Mouse (Mus musculus) E14TG2a.4 (cell line): ENCODE measurements around the gene Gm28051.
A peak's percentile ranks its signal among the peaks of the same experiment; 100 is the strongest.

Experiments used
- H3K27me3 ChIP-seq: 2 replicates; pipeline ENCODE4 v1.6.1; 2014; ENCODE audit warnings: low read length, control low read depth; ENCODE audit not compliant: insufficient read depth
- H3K36me3 ChIP-seq: 2 replicates; pipeline ENCODE4 v1.6.1; 2014; ENCODE audit warnings: low read length, control low read depth; ENCODE audit not compliant: insufficient read depth
- H3K4me1 ChIP-seq: replicated peaks from 2 replicates; pipeline ENCODE4 v1.6.1; 2014; ENCODE audit warnings: low read depth, low read length, control low read depth
- H3K4me3 ChIP-seq: replicated peaks from 2 replicates; pipeline ENCODE4 v1.5.1; 2014; ENCODE audit warnings: mild to moderate bottlenecking, low read length
- H3K9me3 ChIP-seq: 2 replicates; pipeline ENCODE4 v1.6.1; 2014; ENCODE audit warnings: low read length, control low read depth
- CTCF ChIP-seq: conservative IDR thresholded peaks from 2 replicates; pipeline ENCODE4 v1.5.1; 2014; ENCODE audit warnings: low read length
- NANOG ChIP-seq: IDR thresholded peaks from 2 replicates; pipeline ENCODE4 v1.6.1; 2014; ENCODE audit warnings: borderline replicate concordance, low read length, mixed read lengths
- POU5F1 ChIP-seq: IDR thresholded peaks from 2 replicates; pipeline ENCODE4 v1.6.1; 2014; ENCODE audit warnings: low read length, borderline replicate concordance

Gene Gm28051

DNA sequence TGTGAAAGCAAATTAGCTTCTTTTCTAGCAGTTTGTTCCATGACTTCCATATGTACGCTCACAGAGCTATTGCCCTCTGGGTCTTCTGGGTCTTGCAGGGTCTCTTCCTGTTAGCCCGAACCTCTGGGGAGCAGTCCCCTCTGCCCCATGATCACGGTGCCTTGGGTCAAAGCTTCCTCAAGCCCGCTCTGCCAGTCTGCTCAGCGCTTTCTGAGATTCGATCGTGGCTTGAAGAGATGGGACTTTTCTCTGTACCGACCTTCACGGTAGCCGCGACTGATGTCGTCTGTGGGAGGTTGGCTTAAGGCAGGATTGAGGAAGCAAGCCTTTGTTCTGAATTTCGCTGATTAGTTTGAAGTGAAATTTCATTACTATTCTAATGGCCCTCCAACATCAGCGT is 18.5 kb upstream of the Gm28051 start:
- Histone ChIP-seq H3K27me3 (no peaks in the 10 kb centered on the region), H3K4me3 (no peak overlapping the region), H3K36me3 (peaks cover 85% of the 10 kb centered on the region), H3K4me1 (peaks cover 37% of the 10 kb centered on the region), H3K9me3 (no peaks in the 10 kb centered on the region)
- no peak for TF ChIP-seq NANOG
- no peak for TF ChIP-seq POU5F1
- no peak for TF ChIP-seq CTCF

DNA sequence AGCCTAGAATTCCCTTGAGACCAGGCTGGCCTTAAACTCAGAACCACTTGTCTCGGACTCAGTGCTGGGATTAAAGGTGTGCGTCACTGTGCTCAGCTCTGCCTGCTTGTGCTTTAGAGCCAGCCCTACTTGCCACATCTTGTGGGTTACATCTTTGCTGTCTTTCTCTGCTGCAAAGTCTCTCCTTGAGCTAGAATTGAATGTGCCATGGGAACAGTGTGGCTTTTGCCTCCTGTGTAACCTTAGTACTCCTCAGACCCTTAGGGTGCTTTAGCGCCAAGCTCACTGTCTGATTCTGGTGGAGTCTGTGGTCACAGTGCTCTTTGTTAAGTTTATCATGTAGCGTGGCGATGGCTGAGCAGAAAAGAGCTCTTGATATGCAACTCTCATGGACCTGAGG is 15.1 kb upstream of the Gm28051 start:
- Histone ChIP-seq H3K4me3 (no peak overlapping the region), H3K36me3 (peaks cover 99% of the 10 kb centered on the region), H3K27me3 (no peaks in the 10 kb centered on the region), H3K4me1 (peaks cover 24% of the 10 kb centered on the region), H3K9me3 (no peaks in the 10 kb centered on the region)
- TF ChIP-seq CTCF (no peak), NANOG (no peak), POU5F1 (no peak)

DNA sequence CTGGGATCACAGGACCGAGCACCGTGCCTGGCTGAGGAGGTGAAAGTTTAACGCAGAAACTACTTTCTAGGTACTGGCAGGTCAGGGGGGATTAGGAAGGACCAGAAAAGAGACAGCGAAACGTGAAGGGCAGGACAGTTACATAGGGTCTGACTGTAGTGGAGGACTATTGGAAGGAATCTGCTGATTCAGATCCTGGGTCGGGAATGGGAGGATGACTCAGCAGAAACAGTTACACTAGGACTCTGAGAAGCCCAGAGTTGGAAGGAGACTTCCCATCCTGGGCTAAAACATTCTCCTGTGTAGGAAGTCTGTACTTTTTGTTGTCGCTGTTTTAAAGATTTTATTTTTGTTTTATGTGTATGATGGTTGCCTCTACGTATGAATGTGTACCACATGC is 14.0 kb upstream of the Gm28051 start:
- Histone ChIP-seq H3K4me3 (no peak overlapping the region), H3K9me3 (no peaks in the 10 kb centered on the region), H3K4me1 (peaks cover 24% of the 10 kb centered on the region), H3K27me3 (no peaks in the 10 kb centered on the region), H3K36me3 (peaks cover 99% of the 10 kb centered on the region)
- TF ChIP-seq CTCF (no peak), POU5F1 (no peak), NANOG (no peak)

DNA sequence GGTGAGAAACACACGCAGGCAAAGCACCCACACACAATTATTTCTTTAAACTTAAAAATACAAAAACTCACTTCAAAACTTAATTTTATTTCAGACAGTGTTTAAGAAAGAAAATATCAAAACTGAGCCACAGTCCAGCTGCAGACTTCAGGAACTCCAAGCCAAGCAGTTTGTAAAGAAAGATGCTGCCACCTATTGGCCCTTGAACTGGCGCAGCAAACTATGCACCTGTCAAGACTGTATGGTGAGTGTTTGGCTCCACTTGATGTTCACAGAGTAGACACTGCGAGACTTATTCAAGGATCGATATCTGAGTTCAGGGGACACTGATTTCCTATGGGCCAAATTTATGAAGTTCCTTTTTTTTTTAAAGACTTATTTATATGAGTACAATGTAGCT is 11.4 kb upstream of the Gm28051 start:
- Histone ChIP-seq H3K9me3 (no peaks in the 10 kb centered on the region), H3K27me3 (no peaks in the 10 kb centered on the region), H3K36me3 (peaks cover 97% of the 10 kb centered on the region), H3K4me1 (peaks cover 29% of the 10 kb centered on the region), H3K4me3 (no peak overlapping the region)
- TF ChIP-seq NANOG (no peak), CTCF (0 out of 2 replicates have a peak, but pooled peaks have one; percentile 9)

DNA sequence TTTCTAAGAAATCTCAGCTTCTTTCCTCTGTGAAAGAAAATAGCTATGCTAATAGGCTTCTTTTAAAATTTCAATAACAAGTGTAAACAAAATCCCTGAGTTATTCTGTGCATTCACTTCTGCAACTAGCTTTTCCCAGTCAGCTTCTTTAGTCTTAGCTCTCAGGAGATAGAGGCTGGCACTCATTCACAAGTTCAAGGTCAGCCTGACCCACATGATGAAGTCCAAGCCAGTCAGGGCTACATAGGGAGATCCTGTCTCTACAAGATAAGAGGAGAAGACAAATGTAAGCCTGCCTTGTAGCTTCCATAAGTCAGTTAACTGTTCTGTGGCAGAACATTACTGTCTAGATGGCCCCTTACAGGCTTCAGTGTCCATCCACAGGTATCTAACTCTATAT is 6.1 kb upstream of the Gm28051 start:
- TF ChIP-seq CTCF: no peak
- no peak for TF ChIP-seq NANOG
- no peak for TF ChIP-seq POU5F1

DNA sequence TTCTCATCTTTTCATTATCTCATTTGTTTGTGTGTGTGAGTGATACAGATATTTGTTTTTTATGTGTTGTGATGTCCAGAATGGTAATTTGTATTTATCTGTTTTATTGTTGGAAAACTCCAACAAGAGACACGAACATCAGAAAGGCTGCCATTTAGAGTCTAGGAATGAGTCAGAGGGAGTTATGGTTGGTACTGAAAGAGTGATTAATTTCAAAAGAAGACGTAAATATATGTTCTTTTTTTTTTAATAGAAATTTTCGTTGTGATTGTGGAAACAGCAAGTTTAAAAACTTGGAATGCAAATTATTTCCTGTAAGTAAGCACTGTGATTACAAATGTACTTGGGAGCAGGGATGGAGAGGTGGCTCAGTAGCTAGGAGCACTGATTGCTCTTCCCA is 4.1 kb upstream of the Gm28051 start:
- no peaks in the 10 kb centered on the region for H3K27me3 ChIP-seq
- H3K36me3 ChIP-seq: peaks cover 60% of the 10 kb centered on the region
- peaks cover 52% of the 10 kb centered on the region for H3K4me1 ChIP-seq
- no peak for TF ChIP-seq NANOG
- no peak for TF ChIP-seq CTCF
- no peak overlapping the region for H3K4me3 ChIP-seq
- no peaks in the 10 kb centered on the region for H3K9me3 ChIP-seq

More for the DNA sequence above, 6.1 kb upstream of the Gm28051 start:
- H3K36me3 ChIP-seq: peaks cover 80% of the 10 kb centered on the region
- H3K27me3 ChIP-seq: no peaks in the 10 kb centered on the region
- peaks cover 52% of the 10 kb centered on the region for H3K4me1 ChIP-seq
- H3K9me3 ChIP-seq: no peaks in the 10 kb centered on the region
- no peak overlapping the region for H3K4me3 ChIP-seq

DNA sequence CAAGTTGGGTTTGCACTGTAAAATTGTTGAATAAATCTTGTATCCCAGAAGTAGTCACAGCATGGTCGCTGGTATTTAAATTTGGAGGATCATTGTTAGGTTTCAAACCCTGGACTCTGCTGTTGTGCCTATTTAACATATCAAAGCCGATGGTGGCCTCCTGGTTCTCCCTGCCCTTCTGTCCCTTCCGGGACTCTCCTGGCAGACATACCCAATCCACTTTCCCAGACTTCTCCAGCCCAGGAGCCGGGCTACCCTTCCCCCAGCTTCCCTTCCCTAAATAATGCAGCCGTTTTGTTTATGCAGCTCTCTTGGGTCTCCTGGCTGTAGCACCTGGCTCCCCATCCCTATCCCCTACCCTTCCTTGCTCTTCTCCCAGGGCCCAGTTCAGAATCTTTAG is 1.4 kb upstream of the Gm28051 start:
- no peaks in the 10 kb centered on the region for H3K9me3 ChIP-seq
- peaks cover 52% of the 10 kb centered on the region for H3K36me3 ChIP-seq
- TF ChIP-seq NANOG: no peak
- TF ChIP-seq CTCF: no peak
- no peak for TF ChIP-seq POU5F1
- H3K4me1 ChIP-seq: peaks cover 67% of the 10 kb centered on the region
- H3K27me3 ChIP-seq: no peaks in the 10 kb centered on the region
- H3K4me3 ChIP-seq: peak overlapping the region; percentile 98

DNA sequence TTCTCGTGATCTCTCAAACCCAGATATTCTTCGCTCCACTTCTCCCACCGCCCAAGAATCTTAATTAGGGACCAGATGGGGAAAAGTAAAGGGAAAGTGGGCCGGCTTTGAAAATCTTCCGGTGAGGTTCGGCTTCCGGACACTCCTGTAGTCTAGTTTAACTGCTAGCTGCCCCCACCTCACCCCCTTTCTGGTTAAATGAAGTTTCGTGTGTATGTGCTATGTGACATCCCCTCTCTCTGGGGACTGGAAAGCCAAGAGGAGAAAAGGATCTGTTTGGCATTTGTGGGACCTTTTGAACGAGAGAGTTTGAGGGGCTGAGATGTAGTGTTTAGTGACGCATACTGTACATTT is 815 bp upstream of the Gm28051 start, which contains the start of gene Gm20604:
Gm20604 (minus strand) TSS at position 270 of the 354 bp plus-strand sequence.
- peak within 1 kb of the TSS; percentile 98 for H3K4me3 ChIP-seq
- peaks cover 51% of the 10 kb centered on the region for H3K36me3 ChIP-seq
- peaks cover 65% of the 10 kb centered on the region for H3K4me1 ChIP-seq
- TF ChIP-seq POU5F1 (no peak), CTCF (no peak), NANOG (no peak)
- H3K9me3 ChIP-seq: no peaks in the 10 kb centered on the region
- H3K27me3 ChIP-seq: no peaks in the 10 kb centered on the region

DNA sequence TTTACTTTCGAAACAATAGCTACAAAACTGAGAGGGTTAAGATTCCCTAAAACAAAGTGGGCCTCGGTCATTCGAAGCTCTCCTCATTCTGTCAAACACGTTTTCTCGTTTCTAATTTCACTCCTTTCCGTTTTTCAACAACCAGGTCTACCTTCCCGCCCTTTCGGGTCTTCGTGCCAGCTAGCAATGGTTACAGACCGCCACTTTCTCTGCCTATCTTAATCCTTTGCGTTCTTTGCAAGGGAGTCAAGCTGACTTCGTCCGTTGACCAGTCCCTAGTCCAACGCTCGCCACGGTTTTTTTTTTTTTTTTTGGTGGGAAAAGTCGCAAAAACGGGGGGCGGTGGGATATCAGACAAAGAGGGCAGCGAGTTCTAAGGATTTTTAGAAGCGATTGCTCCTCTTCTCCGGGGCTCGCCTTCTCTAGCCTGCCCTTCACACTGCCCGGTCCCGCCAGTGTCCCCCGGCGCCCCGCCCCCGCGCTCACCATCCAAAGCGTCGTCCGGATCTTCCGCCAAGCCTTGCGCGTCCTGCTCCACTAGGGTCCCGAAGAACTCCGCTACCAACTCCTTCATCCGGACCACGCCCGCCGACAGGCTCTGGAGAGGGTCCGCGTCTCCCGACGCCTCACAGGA is 393 bp downstream of the Gm28051 start:
- Histone ChIP-seq H3K36me3 (peaks cover 46% of the 10 kb centered on the region), H3K4me3 (peak overlapping the region; percentile 98), H3K4me1 (peaks cover 64% of the 10 kb centered on the region), H3K27me3 (no peaks in the 10 kb centered on the region), H3K9me3 (no peaks in the 10 kb centered on the region)
- no peak for TF ChIP-seq CTCF
- TF ChIP-seq NANOG: no peak
- TF ChIP-seq POU5F1: no peak
